Mouse (Mus musculus) liver, embryonic 13.5 days (tissue): ENCODE data around the gene Prkce. TPM values are rescaled to one million over a fixed set of nuclear protein-coding genes. Genes with fewer than 3 reads are reported as not detected.

ENCODE experiments used
- ATAC-seq: fragments of 200-750 bp; cut with Nextera tagmentation; 2 replicates; pipeline ENCODE4 v1.8.0; 2017; ENCODE audit warnings: low read depth, mild to moderate bottlenecking, moderate number of reproducible peaks, moderate library complexity
- DNase-seq: peaks from one replicate; pipeline ENCODE4 v3.0.0; 2022
- H3K27ac ChIP-seq: fragments of 300-500 bp; sonication (generic); 2 replicates; pipeline ENCODE4 v1.5.1; 2015; ENCODE audit warnings: moderate library complexity, mild to moderate bottlenecking, inconsistent platforms
- H3K27me3 ChIP-seq: fragments of 300-500 bp; sonication (generic); 2 replicates; pipeline ENCODE4 v1.6.1; 2015; ENCODE audit warnings: mild to moderate bottlenecking, inconsistent platforms
- H3K36me3 ChIP-seq: fragments of 300-500 bp; sonication (generic); 2 replicates; pipeline ENCODE4 v1.6.1; 2015; ENCODE audit warnings: mild to moderate bottlenecking, inconsistent platforms
- H3K4me1 ChIP-seq: fragments of 300-500 bp; sonication (generic); replicated peaks from 2 replicates; pipeline ENCODE4 v1.6.1; 2015; ENCODE audit warnings: inconsistent platforms
- H3K4me2 ChIP-seq: fragments of 300-500 bp; sonication (generic); 2 replicates; pipeline ENCODE4 v1.6.1; 2015; ENCODE audit warnings: inconsistent platforms, mild to moderate bottlenecking, moderate library complexity
- H3K4me3 ChIP-seq: fragments of 300-500 bp; sonication (generic); replicated peaks from 2 replicates; pipeline ENCODE4 v1.5.1; 2015; ENCODE audit warnings: mild to moderate bottlenecking, inconsistent platforms
- H3K9ac ChIP-seq: fragments of 300-500 bp; sonication (generic); 2 replicates; pipeline ENCODE4 v1.6.1; 2015; ENCODE audit warnings: mild to moderate bottlenecking, inconsistent platforms
- H3K9me3 ChIP-seq: fragments of 300-500 bp; sonication (generic); replicated peaks from 2 replicates; pipeline ENCODE4 v1.6.1; 2016; ENCODE audit warnings: inconsistent platforms
- WGBS: fragments of 180-500 bp; shearing (Covaris S2); methylation state at CpG from one replicate; pipeline ENCODE4 v1.1.7; 2015; ENCODE audit not compliant: insufficient replicate concordance; 5-methylcytosine and 5-hydroxymethylcytosine counted together
- polyA plus RNA-seq: library from polyadenylated mRNA; unstranded; fragments of >200 nt; fragmentation: Nextera tagmentation; extraction: Ambion mirVana; gene quantifications from 2 replicates; pipeline ENCODE4 v1.2.1, GENCODE M21; 2015

Prkce gene
- polyA plus RNA-seq, 1 experiment from 2014 or later = 0.90 TPM

DNA sequence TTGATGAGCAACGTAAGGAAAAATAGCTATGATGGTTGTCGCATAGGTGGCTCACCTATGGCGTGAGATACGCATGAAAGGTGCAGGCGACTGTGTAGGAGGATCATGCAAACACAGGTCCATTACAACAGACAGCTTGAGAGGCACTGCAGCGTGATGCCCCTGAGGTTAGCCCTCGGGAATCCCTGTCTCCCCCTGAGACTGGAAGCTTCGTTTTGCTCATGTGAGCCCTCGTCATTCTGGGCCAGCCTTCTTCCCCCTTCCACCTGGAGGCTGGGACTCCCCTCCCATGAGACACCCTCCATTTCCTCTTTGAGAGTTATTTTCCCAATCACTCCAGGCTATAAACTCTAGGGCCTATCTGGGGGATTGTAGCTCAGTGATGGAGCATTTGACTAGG, 213.9 kb downstream of the Prkce start:
- 73% methylated on average over 9 of the region's 9 CpGs for WGBS
- Histone ChIP-seq H3K27ac (no peak overlapping the region), H3K9me3 (no peaks in the 10 kb centered on the region), H3K4me2 (no peak overlapping the region), H3K27me3 (no peaks in the 10 kb centered on the region), H3K9ac (no peak overlapping the region), H3K4me3 (no peak overlapping the region), H3K4me1 (peaks cover 15% of the 10 kb centered on the region), H3K36me3 (no peaks in the 10 kb centered on the region)
- ATAC-seq (no peak), DNase-seq (no peak)

DNA sequence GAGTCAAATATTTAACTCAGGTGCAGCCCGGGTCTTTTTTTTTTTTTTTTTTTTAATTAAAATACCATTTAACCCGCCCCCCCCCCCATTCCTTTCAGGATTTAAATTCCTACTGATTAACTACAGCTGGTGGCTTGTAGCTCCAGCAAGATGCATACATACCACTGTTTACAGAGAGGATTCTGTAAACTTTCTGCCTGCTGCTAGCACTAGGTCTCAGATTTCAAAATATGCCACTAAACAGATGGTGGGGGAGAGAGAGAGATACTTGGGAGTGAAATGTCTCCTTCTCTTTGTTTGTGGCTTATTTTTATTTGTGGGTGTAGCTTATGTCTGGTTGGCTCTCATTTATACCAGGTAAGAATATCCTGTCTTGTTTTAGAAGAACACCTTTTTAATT, 215.3 kb downstream of the Prkce start:
- Histone ChIP-seq H3K4me3 (no peak overlapping the region), H3K4me1 (peaks cover 15% of the 10 kb centered on the region), H3K27me3 (no peaks in the 10 kb centered on the region), H3K4me2 (no peak overlapping the region), H3K27ac (no peak overlapping the region), H3K9me3 (no peaks in the 10 kb centered on the region), H3K9ac (no peak overlapping the region), H3K36me3 (no peaks in the 10 kb centered on the region)
- DNase-seq = no peak
- 34% methylated on average over 2 of the region's 2 CpGs for WGBS
- ATAC-seq = no peak

GRCm38 (mm10) chr17:86383699-86384572, 216.4 kb downstream of the Prkce start:
- Histone ChIP-seq H3K27me3 (no peaks in the 10 kb centered on the region), H3K9ac (no peak overlapping the region), H3K27ac (no peak overlapping the region), H3K9me3 (no peaks in the 10 kb centered on the region), H3K4me3 (no peak overlapping the region), H3K4me2 (no peak overlapping the region), H3K4me1 (peaks cover 15% of the 10 kb centered on the region), H3K36me3 (no peaks in the 10 kb centered on the region)
- ATAC-seq = no peak
- WGBS = 60% methylated on average over 18 of the region's 18 CpGs
- peak; percentile 38 for DNase-seq

GRCm38 (mm10) chr17:86392475-86392874, 224.9 kb downstream of the Prkce start:
- H3K9ac ChIP-seq = no peak overlapping the region
- no peaks in the 10 kb centered on the region for H3K9me3 ChIP-seq
- no peak for ATAC-seq
- 57% methylated on average over 5 of the region's 5 CpGs for WGBS
- no peak overlapping the region for H3K27ac ChIP-seq
- H3K27me3 ChIP-seq = no peaks in the 10 kb centered on the region
- no peaks in the 10 kb centered on the region for H3K36me3 ChIP-seq
- H3K4me1 ChIP-seq = peaks cover 6% of the 10 kb centered on the region
- no peak overlapping the region for H3K4me3 ChIP-seq
- DNase-seq = no peak
- no peak overlapping the region for H3K4me2 ChIP-seq

GRCm38 (mm10) chr17:86393191-86393590, 225.6 kb downstream of the Prkce start:
- DNase-seq (no peak), ATAC-seq (no peak)
- no peak overlapping the region for H3K27ac ChIP-seq
- H3K4me3 ChIP-seq = no peak overlapping the region
- H3K4me2 ChIP-seq = no peak overlapping the region
- peaks cover 6% of the 10 kb centered on the region for H3K4me1 ChIP-seq
- H3K9me3 ChIP-seq = no peaks in the 10 kb centered on the region
- H3K27me3 ChIP-seq = no peaks in the 10 kb centered on the region
- H3K9ac ChIP-seq = no peak overlapping the region
- WGBS = 76% methylated on average over 10 of the region's 10 CpGs
- no peaks in the 10 kb centered on the region for H3K36me3 ChIP-seq

DNA sequence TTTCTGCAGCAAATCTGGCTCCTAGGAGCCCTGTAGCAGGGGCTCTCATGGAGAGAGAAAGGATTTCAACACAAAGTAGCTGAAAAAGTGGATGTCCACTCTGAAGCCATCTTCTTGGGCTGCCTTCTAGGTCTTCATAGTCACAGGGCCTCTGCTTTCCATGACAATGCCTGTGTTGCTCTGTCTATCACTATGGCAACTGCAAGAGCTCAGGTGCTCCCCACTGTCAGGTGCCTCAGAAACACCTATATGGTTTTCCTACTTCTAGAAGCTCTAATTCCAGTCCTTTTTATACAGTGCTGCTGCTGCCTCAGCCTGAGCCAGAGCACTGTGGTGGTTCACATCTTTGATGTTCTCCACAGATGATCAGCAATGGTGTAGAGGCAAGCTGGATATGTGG, 229.5 kb downstream of the Prkce start:
- Histone ChIP-seq H3K27ac (no peak overlapping the region), H3K4me2 (no peak overlapping the region), H3K9me3 (no peaks in the 10 kb centered on the region), H3K4me1 (peaks cover 6% of the 10 kb centered on the region), H3K4me3 (no peak overlapping the region), H3K27me3 (no peaks in the 10 kb centered on the region), H3K9ac (no peak overlapping the region), H3K36me3 (no peaks in the 10 kb centered on the region)
- ATAC-seq (no peak), DNase-seq (no peak)

DNA sequence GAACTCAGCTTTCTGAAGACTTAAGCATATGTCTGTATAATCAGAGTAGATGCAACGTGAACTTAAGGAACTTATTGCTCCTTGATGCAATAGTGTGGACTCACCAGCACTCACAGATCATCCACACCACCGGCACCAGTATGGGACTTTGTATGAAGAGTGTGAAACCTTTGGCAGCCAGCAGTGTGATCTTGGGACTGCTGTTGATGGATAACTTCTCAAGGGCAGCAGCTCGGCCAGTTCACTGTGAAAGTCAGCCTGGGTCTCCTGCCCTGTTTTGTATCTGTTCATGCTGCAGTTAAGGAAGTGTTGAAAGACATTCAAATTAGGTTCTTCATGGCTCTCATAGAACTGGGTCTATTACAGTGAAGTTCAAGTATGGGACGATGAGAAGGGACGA, 230.1 kb downstream of the Prkce start:
- ATAC-seq (no peak), DNase-seq (no peak)
- Histone ChIP-seq H3K4me2 (no peak overlapping the region), H3K36me3 (no peaks in the 10 kb centered on the region), H3K4me3 (no peak overlapping the region), H3K9ac (no peak overlapping the region), H3K27me3 (no peaks in the 10 kb centered on the region), H3K9me3 (no peaks in the 10 kb centered on the region), H3K4me1 (peaks cover 4% of the 10 kb centered on the region), H3K27ac (no peak overlapping the region)
- WGBS = 48% methylated on average over 5 of the region's 5 CpGs

- Histone ChIP-seq H3K9ac (no peak overlapping the region), H3K4me2 (no peak overlapping the region), H3K4me1 (peaks cover 2% of the 10 kb centered on the region; the same call in 1 of the 2 replicates), H3K4me3 (no peak overlapping the region), H3K27ac (no peak overlapping the region), H3K9me3 (no peaks in the 10 kb centered on the region), H3K27me3 (no peaks in the 10 kb centered on the region), H3K36me3 (no peaks in the 10 kb centered on the region)
- ATAC-seq (no peak), DNase-seq (no peak)
- WGBS = 63% methylated on average over 1 of the region's 1 CpGs
Measured at GRCm38 (mm10) chr17:86398226-86398625, 230.6 kb downstream of the Prkce start.

DNA sequence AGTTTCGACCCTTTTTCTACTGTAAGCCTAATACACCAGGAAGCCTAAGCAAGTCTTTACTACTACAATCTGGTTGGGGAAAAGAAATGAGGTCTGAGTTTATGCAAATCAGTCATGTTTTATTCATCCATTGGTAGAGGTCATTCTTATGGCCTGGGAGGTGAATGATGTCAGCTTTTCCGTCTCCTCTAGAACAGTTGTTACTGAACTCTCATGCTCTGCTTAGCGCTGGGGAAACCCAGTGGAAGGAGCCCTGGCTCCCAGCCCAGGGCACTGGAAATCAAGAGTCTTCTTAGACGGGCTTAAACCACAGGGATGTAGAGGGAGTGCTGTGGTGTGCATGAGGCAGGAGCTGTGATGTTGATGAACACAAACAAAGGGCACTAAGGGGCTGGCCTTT, 232.4 kb downstream of the Prkce start:
- Histone ChIP-seq H3K36me3 (no peaks in the 10 kb centered on the region), H3K27me3 (no peaks in the 10 kb centered on the region), H3K27ac (no peak overlapping the region), H3K4me2 (no peak overlapping the region), H3K9ac (no peak overlapping the region), H3K4me3 (no peak overlapping the region), H3K4me1 (peaks cover 8% of the 10 kb centered on the region; the same call in 1 of the 2 replicates), H3K9me3 (no peaks in the 10 kb centered on the region)
- ATAC-seq (no peak), DNase-seq (no peak)
- WGBS = 66% methylated on average over 4 of the region's 4 CpGs

- H3K9ac ChIP-seq = no peak overlapping the region
- DNase-seq (no peak), ATAC-seq (no peak)
- no peak overlapping the region for H3K4me2 ChIP-seq
- H3K4me1 ChIP-seq = peaks cover 17% of the 10 kb centered on the region
- H3K4me3 ChIP-seq = no peak overlapping the region
- H3K27me3 ChIP-seq = no peaks in the 10 kb centered on the region
- no peaks in the 10 kb centered on the region for H3K36me3 ChIP-seq
- 75% methylated on average over 11 of the region's 11 CpGs for WGBS
- H3K9me3 ChIP-seq = no peaks in the 10 kb centered on the region
- no peak overlapping the region for H3K27ac ChIP-seq
Measured at GRCm38 (mm10) chr17:86404795-86405501, 237.4 kb downstream of the Prkce start.

GRCm38 (mm10) chr17:86405644-86406043, 238.1 kb downstream of the Prkce start:
- H3K27ac ChIP-seq = no peak overlapping the region
- DNase-seq (peak; percentile 62), ATAC-seq (peak; percentile 88)
- no peaks in the 10 kb centered on the region for H3K9me3 ChIP-seq
- H3K4me1 ChIP-seq = peaks cover 17% of the 10 kb centered on the region
- H3K27me3 ChIP-seq = no peaks in the 10 kb centered on the region
- H3K9ac ChIP-seq = no peak overlapping the region
- no peaks in the 10 kb centered on the region for H3K36me3 ChIP-seq
- 12% methylated on average over 8 of the region's 8 CpGs for WGBS
- no peak overlapping the region for H3K4me2 ChIP-seq
- no peak overlapping the region for H3K4me3 ChIP-seq
